Mouse (Mus musculus) myocyte (in vitro differentiated cells): ENCODE results near the gene Noc4l.

ENCODE experiments used
- MAX ChIP-seq: IDR thresholded peaks from one replicate; pipeline ENCODE4 v1.6.1; 2011; ENCODE audit warnings: low read depth, mild to moderate bottlenecking, control low read depth
- MYOD1 ChIP-seq, 3 experiments: IDR thresholded peaks; one replicate each; pipeline ENCODE4 v1.6.1; 2011; ENCODE audit warnings: control low read depth in 2 of 3, low read depth in 2 of 3, mild to moderate bottlenecking in 2 of 3, moderate library complexity in 1 of 3; ENCODE audit not compliant: insufficient read length in 2 of 3, control insufficient read depth in 1 of 3
- MYOG ChIP-seq, 3 experiments: IDR thresholded peaks; one replicate each; pipeline ENCODE4 v1.6.1; 2011; ENCODE audit warnings: control low read depth in 2 of 3, low read depth in 2 of 3, mild to moderate bottlenecking in 2 of 3; ENCODE audit not compliant: insufficient read length in 2 of 3, control insufficient read depth in 1 of 3, insufficient read depth in 1 of 3
- POLR2A ChIP-seq: IDR thresholded peaks from one replicate; pipeline ENCODE4 v1.6.1; 2011; ENCODE audit warnings: low read depth, mild to moderate bottlenecking, control low read depth, moderate library complexity; ENCODE audit not compliant: insufficient read length
- POLR2AphosphoS2 ChIP-seq: IDR thresholded peaks from one replicate; pipeline ENCODE4 v1.6.1; 2011; ENCODE audit warnings: low read depth, control low read depth; ENCODE audit not compliant: insufficient read length
- REST ChIP-seq: IDR thresholded peaks from one replicate; pipeline ENCODE4 v1.6.1; 2011; ENCODE audit warnings: mild to moderate bottlenecking, control low read depth, moderate library complexity; ENCODE audit not compliant: insufficient read depth, insufficient read length
- TCF3 ChIP-seq: IDR thresholded peaks from one replicate; pipeline ENCODE4 v1.6.1; 2011; ENCODE audit warnings: low read depth, control low read depth; ENCODE audit not compliant: insufficient read length

GRCm38 (mm10) chr5:110635951-110636707 is 17.1 kb downstream of the Noc4l start:
- TF ChIP-seq MYOG (IDR thresholded peaks at IDR 0.05; ENCODE audit: control insufficient read depth in 1 of 3, insufficient read depth in 1 of 3, insufficient read length in 2 of 3, low read depth in 2 of 3): no peak
- no peak for TF ChIP-seq POLR2A
- TF ChIP-seq TCF3: no peak
- TF ChIP-seq MYOD1 (IDR thresholded peaks at IDR 0.05; ENCODE audit: control insufficient read depth in 1 of 3, insufficient read length in 2 of 3, low read depth in 2 of 3): no peak
- TF ChIP-seq MAX: no peak
- TF ChIP-seq POLR2AphosphoS2: no peak
- no peak for TF ChIP-seq REST
